In genomic region chr8:123106531-123106930, GRCm38 (mm10) we compare ENCODE assay signal across 11 mouse cellular contexts. TPM values are rescaled to one million over a fixed set of nuclear protein-coding genes. Genes with fewer than 3 reads are reported as not detected.
DNase-seq lines count a peak whose midpoint lies in the region; ATAC-seq lines count a peak whose summit lies in the region.
"Had no signal": no experiment of that assay in that cellular context is flagged by ENCODE, and none has a peak within 500 bp of the region (broad histone marks: within the 10 kb centered on the region; RNA-seq: fewer than 3 reads in every experiment).

No protein-coding gene starts in this region.

- DNase-seq in forebrain, embryonic 14.5 days (ENCODE audit: low spot score) = peak; percentile 30
- DNase-seq in forebrain, embryonic 10.5 days (ENCODE audit: extremely low spot score, low spot score) = no peak
- peak; percentile 29 for DNase-seq in liver, embryonic 13.5 days
- no peak for DNase-seq in liver, embryonic 11.5 days (ENCODE audit: low spot score)
- peak; percentile 51 for DNase-seq in A20 (ENCODE audit: low read depth, low spot score)
- peak; percentile 52 for DNase-seq in embryo, embryonic 10 days (ENCODE audit: low spot score)
- no peak for DNase-seq in gastrocnemius, adult 18-20 months (ENCODE audit: low spot score)
- no peak for DNase-seq in right cerebral cortex, postnatal 4 days

- ATAC-seq in forebrain, embryonic 14.5 days = no peak
- ATAC-seq in liver, embryonic 13.5 days (ENCODE audit: low read depth) = no peak
- no peak for ATAC-seq in liver, embryonic 11.5 days (replicated peaks; ENCODE audit: low FRiP score)
- ATAC-seq: forebrain, embryonic 16.5 days had no signal

- no peak overlapping the region for H3K27ac ChIP-seq in forebrain, embryonic 14.5 days (ENCODE audit: low read depth, low read length)
- H3K27ac ChIP-seq in forebrain, embryonic 10.5 days = no peak overlapping the region
- no peak overlapping the region for H3K27ac ChIP-seq in liver, embryonic 13.5 days
- no peak overlapping the region for H3K27ac ChIP-seq in liver, embryonic 11.5 days (ENCODE audit: low read depth, low read length)

- WGBS in forebrain, embryonic 14.5 days = 40% methylated on average over 2 of the region's 2 CpGs
- WGBS in forebrain, embryonic 10.5 days = 41% methylated on average over 2 of the region's 2 CpGs
- 46% methylated on average over 2 of the region's 2 CpGs for WGBS in liver, embryonic 13.5 days (ENCODE audit: insufficient replicate concordance)
- whole genome bisulfite sequencing in liver, embryonic 11.5 days = 42% methylated on average over 2 of the region's 2 CpGs

- no peaks in the 10 kb centered on the region for H3K9me3 ChIP-seq in forebrain, embryonic 14.5 days (replicated peaks; ENCODE audit: control insufficient read depth, low read length)
- H3K9me3 ChIP-seq in forebrain, embryonic 10.5 days = no peaks in the 10 kb centered on the region
- no peaks in the 10 kb centered on the region for H3K9me3 ChIP-seq in liver, embryonic 13.5 days (replicated peaks)
- no peaks in the 10 kb centered on the region for H3K9me3 ChIP-seq in liver, embryonic 11.5 days (ENCODE audit: control insufficient read depth, low read length)
- H3K9me3 ChIP-seq: G1E had no signal

- no peak overlapping the region for H3K9ac ChIP-seq in forebrain, embryonic 14.5 days (ENCODE audit: low read length)
- no peak overlapping the region for H3K9ac ChIP-seq in liver, embryonic 13.5 days
- no peak overlapping the region for H3K9ac ChIP-seq in liver, embryonic 11.5 days (ENCODE audit: low read depth, low read length)

- no peaks in the 10 kb centered on the region for H3K27me3 ChIP-seq in forebrain, embryonic 14.5 days (replicated peaks; ENCODE audit: control insufficient read depth, insufficient read depth, low read length)
- H3K27me3 ChIP-seq in forebrain, embryonic 10.5 days (ENCODE audit: poor library complexity, severe bottlenecking) = no peaks in the 10 kb centered on the region
- H3K27me3 ChIP-seq in liver, embryonic 13.5 days = 0 out of 2 replicates have a peak, but pooled peaks cover 4% of the 10 kb centered on the region
- no peaks in the 10 kb centered on the region for H3K27me3 ChIP-seq in liver, embryonic 11.5 days (replicated peaks; ENCODE audit: control insufficient read depth, insufficient read depth, low read length)

- no peak overlapping the region for H3K4me3 ChIP-seq in forebrain, embryonic 14.5 days (ENCODE audit: low read depth, low read length)
- no peak overlapping the region for H3K4me3 ChIP-seq in forebrain, embryonic 10.5 days
- H3K4me3 ChIP-seq in liver, embryonic 13.5 days (replicated peaks) = no peak overlapping the region
- H3K4me3 ChIP-seq in liver, embryonic 11.5 days (ENCODE audit: low read depth, low read length) = no peak overlapping the region

- H3K4me2 ChIP-seq in forebrain, embryonic 14.5 days (ENCODE audit: low read length) = no peak overlapping the region
- no peak overlapping the region for H3K4me2 ChIP-seq in liver, embryonic 13.5 days
- H3K4me2 ChIP-seq in liver, embryonic 11.5 days = no peak overlapping the region

- peaks cover 28% of the 10 kb centered on the region for H3K36me3 ChIP-seq in forebrain, embryonic 14.5 days (ENCODE audit: control insufficient read depth, insufficient read depth, low read length)
- peaks cover 33% of the 10 kb centered on the region for H3K36me3 ChIP-seq in forebrain, embryonic 10.5 days (replicated peaks)
- H3K36me3 ChIP-seq in liver, embryonic 13.5 days = peaks cover 29% of the 10 kb centered on the region
- H3K36me3 ChIP-seq in liver, embryonic 11.5 days (ENCODE audit: control insufficient read depth, insufficient read depth, low read length) = peaks cover 25% of the 10 kb centered on the region

- H3K4me1 ChIP-seq in forebrain, embryonic 14.5 days (ENCODE audit: control insufficient read depth, insufficient read depth, low read length) = peaks cover 6% of the 10 kb centered on the region
- peaks cover 30% of the 10 kb centered on the region for H3K4me1 ChIP-seq in forebrain, embryonic 10.5 days
- H3K4me1 ChIP-seq in liver, embryonic 13.5 days (replicated peaks) = peaks cover 27% of the 10 kb centered on the region
- H3K4me1 ChIP-seq in liver, embryonic 11.5 days (replicated peaks; ENCODE audit: control insufficient read depth, insufficient read depth, low read length) = peaks cover 11% of the 10 kb centered on the region

RNA-seq across cellular contexts. Expression of gene Rpl13, which starts 4.4 kb away (rescaled TPM):
- 1,075 and 1,254 TPM in 2 replicates for polyA plus RNA-seq in forebrain, embryonic 14.5 days (2014; fragmentation: Nextera tagmentation; extraction: Ambion mirVana)
- polyA plus RNA-seq in forebrain, embryonic 10.5 days (2016; fragmentation: Nextera tagmentation; extraction: Ambion mirVana) = 1,382 and 1,410 TPM in 2 replicates
- 1,172 and 1,189 TPM in 2 replicates for polyA plus RNA-seq in liver, embryonic 13.5 days (2015; fragmentation: Nextera tagmentation; extraction: Ambion mirVana)
- 1,965 and 2,035 TPM in 2 replicates for polyA plus RNA-seq in liver, embryonic 11.5 days (2014; fragmentation: Nextera tagmentation; extraction: Ambion mirVana)
- total RNA-seq in gastrocnemius, adult 18-20 months (2021) = 100 to 1,000 TPM; 432 to 435 TPM

RNA-seq across cellular contexts. Expression of gene Cpne7, which starts 10.6 kb away (rescaled TPM):
- 1.0 and 2.7 TPM in 2 replicates for polyA plus RNA-seq in forebrain, embryonic 14.5 days (2014; fragmentation: Nextera tagmentation; extraction: Ambion mirVana)
- 0.94 and 1.3 TPM in 2 replicates for polyA plus RNA-seq in forebrain, embryonic 10.5 days (2016; fragmentation: Nextera tagmentation; extraction: Ambion mirVana)
- polyA plus RNA-seq in liver, embryonic 13.5 days (2015; fragmentation: Nextera tagmentation; extraction: Ambion mirVana) = 1.2 TPM in 2 replicates
- 5.2 and 5.9 TPM in 2 replicates for polyA plus RNA-seq in liver, embryonic 11.5 days (2014; fragmentation: Nextera tagmentation; extraction: Ambion mirVana)
- under 1 TPM in 1 of 2 experiments, not detected in 1; 0.14 TPM for total RNA-seq in gastrocnemius, adult 18-20 months (2021)

RNA-seq across cellular contexts. Expression of gene Spg7, which starts 43.8 kb away (rescaled TPM):
- polyA plus RNA-seq in forebrain, embryonic 14.5 days (2014; fragmentation: Nextera tagmentation; extraction: Ambion mirVana) = 34.2 and 38.2 TPM in 2 replicates
- polyA plus RNA-seq in forebrain, embryonic 10.5 days (2016; fragmentation: Nextera tagmentation; extraction: Ambion mirVana) = 53.9 and 56.8 TPM in 2 replicates
- polyA plus RNA-seq in liver, embryonic 13.5 days (2015; fragmentation: Nextera tagmentation; extraction: Ambion mirVana) = 25.3 and 25.7 TPM in 2 replicates
- 41.3 and 46.0 TPM in 2 replicates for polyA plus RNA-seq in liver, embryonic 11.5 days (2014; fragmentation: Nextera tagmentation; extraction: Ambion mirVana)
- 10 to 100 TPM; 73.9 to 77.4 TPM for total RNA-seq in gastrocnemius, adult 18-20 months (2021)

RNA-seq across cellular contexts. Expression of gene Sult5a1, which starts 51.6 kb away (rescaled TPM):
- 0.33 and 0.93 TPM in 2 replicates for polyA plus RNA-seq in forebrain, embryonic 14.5 days (2014; fragmentation: Nextera tagmentation; extraction: Ambion mirVana)
- 2.2 and 2.7 TPM in 2 replicates for polyA plus RNA-seq in forebrain, embryonic 10.5 days (2016; fragmentation: Nextera tagmentation; extraction: Ambion mirVana)
- 1.0 and 1.3 TPM in 2 replicates for polyA plus RNA-seq in liver, embryonic 13.5 days (2015; fragmentation: Nextera tagmentation; extraction: Ambion mirVana)
- polyA plus RNA-seq in liver, embryonic 11.5 days (2014; fragmentation: Nextera tagmentation; extraction: Ambion mirVana) = 4.6 and 5.6 TPM in 2 replicates
- 1 to 10 TPM; 1.7 to 2.2 TPM for total RNA-seq in gastrocnemius, adult 18-20 months (2021)
- total RNA-seq: common myeloid progenitor, adult 5-6 weeks had no signal
- polyA plus RNA-seq: G1E had no signal

Comparison
In these comparisons a context has a peak if more than half of its experiments do, and no peak if none do; other contexts are left out.
1. DNase-seq: peak in forebrain, embryonic 14.5 days (single experiment), liver, embryonic 13.5 days (single experiment), A20 (single experiment) and embryo, embryonic 10 days (single experiment); none in forebrain, embryonic 10.5 days (single experiment), liver, embryonic 11.5 days (single experiment), gastrocnemius, adult 18-20 months (single experiment) and right cerebral cortex, postnatal 4 days (single experiment).